Mouse (Mus musculus): ENCODE measurements around the gene Gfod1. TPM values are rescaled to one million over a fixed set of nuclear protein-coding genes. Genes with fewer than 3 reads are reported as not detected.

The Gfod1 gene
- total RNA-seq, 2 experiments from 2014 or later, result 35.3 to 36.0 TPM

Other genes starting within 250 kb of the Gfod1 start
- gene Tbc1d7, start 132.7 kb downstream of the Gfod1 start, total RNA-seq (2021), result 10 to 100 TPM; 35.9 to 43.0 TPM
- gene Sirt5, start 61.3 kb upstream of the Gfod1 start, total RNA-seq (2021), result 10 to 100 TPM; 55.0 to 55.2 TPM
- 100 to 1,000 TPM; 110 to 113 TPM for gene Nol7, start 94.2 kb upstream of the Gfod1 start, total RNA-seq (2021)
- 10 to 100 TPM; 43.3 to 43.6 TPM for gene Ranbp9, start 177.1 kb upstream of the Gfod1 start, total RNA-seq (2021)